Mouse (Mus musculus) heart, embryonic 14.5 days (tissue): ENCODE results near the gene Btbd35f29. TPM values are rescaled to one million over a fixed set of nuclear protein-coding genes. Genes with fewer than 3 reads are reported as not detected.
"Not testable (repeated sequence)": the region's sequence is repeated elsewhere in the genome, so short reads cannot be mapped to it uniquely, and the experiment has no call there.

Source experiments
- ATAC-seq: fragments of 200-750 bp; cut with Nextera tagmentation; 2 replicates; pipeline ENCODE4 v1.8.0; 2017; ENCODE audit warnings: low read depth, moderate TSS enrichment; ENCODE audit not compliant: insufficient number of reproducible peaks, insufficient read depth, low FRiP score
- H3K27ac ChIP-seq, 2 experiments: fragments of 200-500 bp in 1 of 2; fragments of 300-500 bp in 1 of 2; sonication (generic) in 1 of 2; replicated peaks in 1 of 2; 2 replicates each; pipeline ENCODE4 v1.5.1; 2012 to 2014; ENCODE audit warnings: low read depth in 2 of 2, low read length in 2 of 2, control low read depth in 1 of 2, mild to moderate bottlenecking in 1 of 2, mixed read lengths in 1 of 2; ENCODE audit not compliant: control insufficient read depth in 1 of 2, insufficient read depth in 1 of 2
- H3K27me3 ChIP-seq: fragments of 300-500 bp; sonication (generic); 2 replicates; pipeline ENCODE4 v1.6.1; 2014; ENCODE audit warnings: mild to moderate bottlenecking, low read length, control low read depth; ENCODE audit not compliant: control insufficient read depth, insufficient read depth
- H3K36me3 ChIP-seq: fragments of 300-500 bp; sonication (generic); 2 replicates; pipeline ENCODE4 v1.6.1; 2014; ENCODE audit warnings: mild to moderate bottlenecking, control low read depth, low read length, mixed read lengths; ENCODE audit not compliant: control insufficient read depth, insufficient read depth
- H3K4me1 ChIP-seq, 2 experiments: fragments of 200-500 bp in 1 of 2; fragments of 300-500 bp in 1 of 2; sonication (generic) in 1 of 2; 2 replicates each; pipeline ENCODE4 v1.6.1; 2012 to 2014; ENCODE audit warnings: low read length in 2 of 2, control low read depth in 1 of 2, mixed read lengths in 1 of 2; ENCODE audit not compliant: control insufficient read depth in 2 of 2, insufficient read depth in 2 of 2
- H3K4me2 ChIP-seq: fragments of 300-500 bp; sonication (generic); 2 replicates; pipeline ENCODE4 v1.6.1; 2014; ENCODE audit warnings: mild to moderate bottlenecking, low read length
- H3K4me3 ChIP-seq, 2 experiments: fragments of 200-500 bp in 1 of 2; fragments of 300-500 bp in 1 of 2; sonication (generic) in 1 of 2; 2 replicates each; pipeline ENCODE4 v1.5.1; 2012 to 2014; ENCODE audit warnings: low read length in 2 of 2, mild to moderate bottlenecking in 2 of 2, control low read depth in 1 of 2, low read depth in 1 of 2, moderate library complexity in 1 of 2; ENCODE audit not compliant: control insufficient read depth in 1 of 2, insufficient read depth in 1 of 2
- H3K9ac ChIP-seq: fragments of 300-500 bp; sonication (generic); 2 replicates; pipeline ENCODE4 v1.6.1; 2014; ENCODE audit warnings: mild to moderate bottlenecking, low read length
- H3K9me3 ChIP-seq: fragments of 300-500 bp; sonication (generic); 2 replicates; pipeline ENCODE4 v1.6.1; 2016; ENCODE audit warnings: low read length, control low read depth; ENCODE audit not compliant: control insufficient read depth
- WGBS: fragments of 180-500 bp; shearing (Covaris S2); extraction: QIAGEN DNeasy Blood & Tissue Kit; methylation state at CpG from one replicate; pipeline ENCODE4 v1.1.7; 2014; 5-methylcytosine and 5-hydroxymethylcytosine counted together
- polyA plus RNA-seq: library from polyadenylated mRNA; unstranded; fragments of >200 nt; fragmentation: Nextera tagmentation; extraction: Ambion mirVana; gene quantifications from 2 replicates; pipeline ENCODE4 v1.2.1, GENCODE M21; 2014

Btbd35f29 gene
- polyA plus RNA-seq, 1 experiment from 2014 or later: not detected

- 65% methylated on average over 3 of the region's 3 CpGs for WGBS
- not testable (repeated sequence) for H3K36me3 ChIP-seq, ATAC-seq, H3K9ac ChIP-seq, H3K4me3 ChIP-seq, H3K27ac ChIP-seq, H3K4me1 ChIP-seq, H3K27me3 ChIP-seq, H3K4me2 ChIP-seq
- peaks cover 28% of the 10 kb centered on the region for H3K9me3 ChIP-seq
Observed at GRCm38 (mm10) chrX:31162638-31163037, 45.2 kb downstream of the Btbd35f29 start.

GRCm38 (mm10) chrX:31165193-31165592 is 47.7 kb downstream of the Btbd35f29 start:
- not testable (repeated sequence) for H3K4me1 ChIP-seq, H3K27ac ChIP-seq, H3K27me3 ChIP-seq, H3K9ac ChIP-seq, H3K4me2 ChIP-seq, ATAC-seq, H3K4me3 ChIP-seq, H3K36me3 ChIP-seq
- H3K9me3 ChIP-seq: peaks cover 22% of the 10 kb centered on the region
- WGBS: 84% methylated on average over 2 of the region's 3 CpGs

Other genes starting within 250 kb of the Btbd35f29 start
- gene Spin2f, start 136.2 kb downstream of the Btbd35f29 start, polyA plus RNA-seq: not detected in 2 replicates
- not detected in 2 replicates for gene Btbd35f26, start 218.8 kb downstream of the Btbd35f29 start, polyA plus RNA-seq